Mouse (Mus musculus): ENCODE results near the gene Adamtsl1.

Gene Adamtsl1

GRCm38 (mm10) chr4:86189853-86190252 is 675.9 kb downstream of the Adamtsl1 start:
- no peak for DNase-seq (ENCODE audit: low spot score in 2 of 2)

- no peak for DNase-seq (ENCODE audit: low spot score in 2 of 2)
Measured at GRCm38 (mm10) chr4:86191195-86191594, 677.2 kb downstream of the Adamtsl1 start.

- DNase-seq (ENCODE audit: low spot score in 2 of 2), result no peak
Measured at GRCm38 (mm10) chr4:86201766-86202165, 687.8 kb downstream of the Adamtsl1 start.

- no peak for DNase-seq (ENCODE audit: low spot score in 2 of 2)
Measured at GRCm38 (mm10) chr4:86203288-86203687, 689.3 kb downstream of the Adamtsl1 start.

GRCm38 (mm10) chr4:86224875-86225274 is 710.9 kb downstream of the Adamtsl1 start:
- no peak for DNase-seq (ENCODE audit: low spot score in 2 of 2)

- no peak for DNase-seq (ENCODE audit: low spot score in 2 of 2)
Measured at GRCm38 (mm10) chr4:86227096-86227495, 713.1 kb downstream of the Adamtsl1 start.

- no peak for DNase-seq (ENCODE audit: low spot score in 2 of 2)
Measured at GRCm38 (mm10) chr4:86233197-86233596, 719.2 kb downstream of the Adamtsl1 start.

GRCm38 (mm10) chr4:86241854-86242424 is 728.0 kb downstream of the Adamtsl1 start:
- DNase-seq (ENCODE audit: low spot score in 2 of 2), result no peak

- no peak for DNase-seq (ENCODE audit: low spot score in 2 of 2)
Measured at GRCm38 (mm10) chr4:86270085-86270484, 756.1 kb downstream of the Adamtsl1 start.

GRCm38 (mm10) chr4:86273703-86274355 is 759.9 kb downstream of the Adamtsl1 start:
- no peak for DNase-seq (ENCODE audit: low spot score in 2 of 2)

GRCm38 (mm10) chr4:86274663-86275062 is 760.7 kb downstream of the Adamtsl1 start:
- DNase-seq (ENCODE audit: low spot score in 2 of 2), result no peak

GRCm38 (mm10) chr4:86276021-86276813 is 762.2 kb downstream of the Adamtsl1 start:
- DNase-seq (ENCODE audit: low spot score in 2 of 2), result no peak

- DNase-seq (ENCODE audit: low spot score in 2 of 2), result no peak
Measured at GRCm38 (mm10) chr4:86278546-86278945, 764.6 kb downstream of the Adamtsl1 start.

GRCm38 (mm10) chr4:86286572-86286971 is 772.6 kb downstream of the Adamtsl1 start:
- no peak for DNase-seq (ENCODE audit: low spot score in 2 of 2)

GRCm38 (mm10) chr4:86288264-86288663 is 774.3 kb downstream of the Adamtsl1 start:
- DNase-seq (ENCODE audit: low spot score in 2 of 2), result no peak

GRCm38 (mm10) chr4:86289511-86290273 is 775.7 kb downstream of the Adamtsl1 start:
- no peak for DNase-seq (ENCODE audit: low spot score in 2 of 2)

GRCm38 (mm10) chr4:86294828-86295251 is 780.9 kb downstream of the Adamtsl1 start:
- DNase-seq (ENCODE audit: low spot score in 2 of 2), result no peak

- no peak for DNase-seq (ENCODE audit: low spot score in 2 of 2)
Measured at GRCm38 (mm10) chr4:86301469-86301868, 787.5 kb downstream of the Adamtsl1 start.

- no peak for DNase-seq (ENCODE audit: low spot score in 2 of 2)
Measured at GRCm38 (mm10) chr4:86302095-86302494, 788.1 kb downstream of the Adamtsl1 start.

- no peak for DNase-seq (ENCODE audit: low spot score in 2 of 2)
Measured at GRCm38 (mm10) chr4:86306753-86307152, 792.8 kb downstream of the Adamtsl1 start.

- DNase-seq (ENCODE audit: low spot score in 2 of 2), result no peak
Measured at GRCm38 (mm10) chr4:86309178-86309577, 795.2 kb downstream of the Adamtsl1 start.

All from spleen, postnatal 14 days (tissue).